In genomic region chr1:136006292-136006748, GRCm38 (mm10) we compare ENCODE assay signal across 10 mouse cellular contexts. TPM values are rescaled to one million over a fixed set of nuclear protein-coding genes. Genes with fewer than 3 reads are reported as not detected.
DNase-seq lines count a peak whose midpoint lies in the region; ATAC-seq lines count a peak whose summit lies in the region.
"Had no signal": no experiment of that assay in that cellular context is flagged by ENCODE, and none has a peak within 500 bp of the region (broad histone marks: within the 10 kb centered on the region; RNA-seq: fewer than 3 reads in every experiment).

TSS of gene Igfn1 (minus strand) at chr1:136006342.

- H3K27ac ChIP-seq in heart, embryonic 15.5 days: no peak within 1 kb of the TSS
- no peak within 1 kb of the TSS for H3K27ac ChIP-seq in embryonic facial prominence, embryonic 12.5 days
- no peak within 1 kb of the TSS for H3K27ac ChIP-seq in hindbrain, embryonic 13.5 days
- H3K27ac ChIP-seq in midbrain, embryonic 11.5 days (ENCODE audit: low read depth, low read length): no peak within 1 kb of the TSS

- no peaks in the 10 kb centered on the region for H3K9me3 ChIP-seq in heart, embryonic 15.5 days (replicated peaks)
- H3K9me3 ChIP-seq in embryonic facial prominence, embryonic 12.5 days: no peaks in the 10 kb centered on the region
- H3K9me3 ChIP-seq in hindbrain, embryonic 13.5 days: no peaks in the 10 kb centered on the region
- no peaks in the 10 kb centered on the region; the same call in 1 of the 2 replicates for H3K9me3 ChIP-seq in midbrain, embryonic 11.5 days (ENCODE audit: control insufficient read depth, low read length)

- peaks cover 8% of the 10 kb centered on the region for H3K4me1 ChIP-seq in heart, embryonic 15.5 days (replicated peaks)
- H3K4me1 ChIP-seq in embryonic facial prominence, embryonic 12.5 days: 0 out of 2 replicates have a peak, but pooled peaks cover 7% of the 10 kb centered on the region
- H3K4me1 ChIP-seq in hindbrain, embryonic 13.5 days (replicated peaks): peaks cover 12% of the 10 kb centered on the region
- peaks cover 5% of the 10 kb centered on the region; the same call in 1 of the 2 replicates for H3K4me1 ChIP-seq in midbrain, embryonic 11.5 days (ENCODE audit: control insufficient read depth, insufficient read depth, low read length)

- no peaks in the 10 kb centered on the region for H3K36me3 ChIP-seq in heart, embryonic 15.5 days
- H3K36me3 ChIP-seq in embryonic facial prominence, embryonic 12.5 days: no peaks in the 10 kb centered on the region
- H3K36me3 ChIP-seq in hindbrain, embryonic 13.5 days: no peaks in the 10 kb centered on the region
- H3K36me3 ChIP-seq in midbrain, embryonic 11.5 days (ENCODE audit: control insufficient read depth, insufficient read depth, low read length): no peaks in the 10 kb centered on the region

- H3K4me3 ChIP-seq in heart, embryonic 15.5 days: peak within 1 kb of the TSS; percentile 52
- peak within 1 kb of the TSS; percentile 40; the same call in 1 of the 2 replicates for H3K4me3 ChIP-seq in embryonic facial prominence, embryonic 12.5 days
- H3K4me3 ChIP-seq in hindbrain, embryonic 13.5 days: no peak within 1 kb of the TSS; the same call in 1 of the 2 replicates
- H3K4me3 ChIP-seq in midbrain, embryonic 11.5 days (ENCODE audit: low read depth, low read length): peak within 1 kb of the TSS; percentile 47

- H3K4me2 ChIP-seq in heart, embryonic 15.5 days: peak within 1 kb of the TSS; percentile 89
- peak within 1 kb of the TSS; percentile 73 for H3K4me2 ChIP-seq in embryonic facial prominence, embryonic 12.5 days (replicated peaks)
- H3K4me2 ChIP-seq in hindbrain, embryonic 13.5 days: peak within 1 kb of the TSS; percentile 64
- peak within 1 kb of the TSS; percentile 82 for H3K4me2 ChIP-seq in midbrain, embryonic 11.5 days

- no peak for ATAC-seq in heart, embryonic 15.5 days (replicated peaks; ENCODE audit: insufficient number of reproducible peaks, insufficient read depth, low FRiP score, low read depth)
- no peak for ATAC-seq in embryonic facial prominence, embryonic 12.5 days (ENCODE audit: insufficient number of reproducible peaks, insufficient read depth, low FRiP score, low TSS enrichment)
- no peak for ATAC-seq in hindbrain, embryonic 13.5 days (ENCODE audit: low FRiP score)
- no peak for ATAC-seq in midbrain, embryonic 11.5 days (ENCODE audit: low FRiP score)

- no peaks in the 10 kb centered on the region for H3K27me3 ChIP-seq in heart, embryonic 15.5 days
- H3K27me3 ChIP-seq in embryonic facial prominence, embryonic 12.5 days: peaks cover 20% of the 10 kb centered on the region
- H3K27me3 ChIP-seq in hindbrain, embryonic 13.5 days: peaks cover 31% of the 10 kb centered on the region
- H3K27me3 ChIP-seq in midbrain, embryonic 11.5 days (ENCODE audit: control insufficient read depth, insufficient read depth, low read length): peaks cover 6% of the 10 kb centered on the region

- H3K9ac ChIP-seq in heart, embryonic 15.5 days: no peak within 1 kb of the TSS
- H3K9ac ChIP-seq in embryonic facial prominence, embryonic 12.5 days: no peak within 1 kb of the TSS
- no peak within 1 kb of the TSS for H3K9ac ChIP-seq in hindbrain, embryonic 13.5 days
- H3K9ac ChIP-seq in midbrain, embryonic 11.5 days (ENCODE audit: low read length): no peak within 1 kb of the TSS

- no peak for DNase-seq in heart, adult 11 months
- DNase-seq in midbrain, embryonic 11.5 days (ENCODE audit: low spot score, missing footprints): no peak
- DNase-seq in cerebellum, adult 11 months: no peak
- no peak for DNase-seq in right cerebral cortex, adult 18-20 months
- DNase-seq in frontal cortex, postnatal 36 days (ENCODE audit: low spot score in 2 of 2): no peak
- DNase-seq: heart, postnatal 14 days; thymus, postnatal 4 days had no signal

- WGBS in heart, embryonic 15.5 days: 79% methylated on average over 3 of the region's 3 CpGs
- 78% methylated on average over 3 of the region's 3 CpGs for WGBS in embryonic facial prominence, embryonic 12.5 days
- 78% methylated on average over 3 of the region's 3 CpGs for WGBS in hindbrain, embryonic 13.5 days
- 85% methylated on average over 3 of the region's 3 CpGs for WGBS in midbrain, embryonic 11.5 days

RNA-seq across cellular contexts. Expression of gene Igfn1, which starts in this region (rescaled TPM):
- not detected in 2 replicates for polyA plus RNA-seq in heart, embryonic 15.5 days (2015; fragmentation: Nextera tagmentation; extraction: Ambion mirVana)
- 0.09 TPM in 1 of 2 replicates, not detected in the other for polyA plus RNA-seq in embryonic facial prominence, embryonic 12.5 days (2016; fragmentation: Nextera tagmentation; extraction: Ambion mirVana)
- polyA plus RNA-seq in hindbrain, embryonic 13.5 days (2015; fragmentation: Nextera tagmentation; extraction: Ambion mirVana): not detected in 2 replicates
- polyA plus RNA-seq in midbrain, embryonic 11.5 days (2014; fragmentation: Nextera tagmentation; extraction: Ambion mirVana): 0.04 TPM in 1 of 2 replicates, not detected in the other
